In genomic region chr15:32730839-32731238, GRCm38 (mm10) we compare ENCODE assay signal across 7 mouse cellular contexts.
DNase-seq lines count a peak whose midpoint lies in the region; ATAC-seq and TF ChIP-seq lines count a peak whose summit lies in the region.

No protein-coding gene starts in this region.

- H3K27ac ChIP-seq in neural tube, embryonic 15.5 days (replicated peaks): no peak overlapping the region

- WGBS in neural tube, embryonic 15.5 days: 28% methylated on average over 3 of the region's 3 CpGs

- H3K4me3 ChIP-seq in C2C12 (ENCODE audit: insufficient read depth, poor library complexity, severe bottlenecking): no peak overlapping the region
- H3K4me3 ChIP-seq in neural tube, embryonic 15.5 days (replicated peaks): no peak overlapping the region

- H3K9me3 ChIP-seq in neural tube, embryonic 15.5 days (replicated peaks): no peaks in the 10 kb centered on the region

- no peak overlapping the region for H3ac ChIP-seq in C2C12 (ENCODE audit: control insufficient read depth, insufficient read length, low read depth)

- H3K9ac ChIP-seq in neural tube, embryonic 15.5 days (replicated peaks): no peak overlapping the region

- ATAC-seq in neural tube, embryonic 15.5 days (ENCODE audit: low FRiP score): peak; percentile 76

- no peaks in the 10 kb centered on the region for H3K79me3 ChIP-seq in C2C12 (ENCODE audit: low read depth)

- H3K4me2 ChIP-seq in neural tube, embryonic 15.5 days: no peak overlapping the region

- no peaks in the 10 kb centered on the region for H3K79me2 ChIP-seq in C2C12 (ENCODE audit: control insufficient read depth, insufficient read depth)

- H3K27me3 ChIP-seq in C2C12 (ENCODE audit: control insufficient read depth, insufficient read depth, insufficient read length): no peaks in the 10 kb centered on the region
- no peaks in the 10 kb centered on the region for H3K27me3 ChIP-seq in neural tube, embryonic 15.5 days (replicated peaks)

- DNase-seq in ES-CJ7 (ENCODE audit: low read depth, low spot score): peak; percentile 37
- DNase-seq in cerebellum, postnatal 10 days: peak; percentile 67
- DNase-seq in frontal cortex, postnatal 25 days (ENCODE audit: low spot score in 2 of 2): peak; percentile 10 to 25
- peak; percentile 19 to 20 for DNase-seq in layer of hippocampus, postnatal 36 days
- DNase-seq in spleen, postnatal 14 days (ENCODE audit: low spot score in 2 of 2): no peak

- H3K4me1 ChIP-seq in neural tube, embryonic 15.5 days: no peaks in the 10 kb centered on the region

- no peaks in the 10 kb centered on the region for H3K36me3 ChIP-seq in C2C12 (ENCODE audit: control insufficient read depth, insufficient read depth)
- no peaks in the 10 kb centered on the region for H3K36me3 ChIP-seq in neural tube, embryonic 15.5 days

- TF ChIP-seq CTCF in C2C12 (IDR thresholded peaks at IDR 0.05; ENCODE audit: control insufficient read depth, insufficient read depth, insufficient read length): peak; percentile 67

TF ChIP-seq in C2C12, 6 proteins besides CTCF, POLR2A, EP300 and RAD21:
- TF ChIP-seq MYOD1 (IDR thresholded peaks at IDR 0.05; ENCODE audit: control insufficient read depth, insufficient read length, low read depth) (no peak), MAX (IDR thresholded peaks at IDR 0.05) (peak; percentile 47)

Comparison
In these comparisons a context has a peak if more than half of its experiments do, and no peak if none do; other contexts are left out.
1. DNase-seq: peak in ES-CJ7 (single experiment), cerebellum, postnatal 10 days (2 of 2), frontal cortex, postnatal 25 days (2 of 2) and layer of hippocampus, postnatal 36 days (2 of 2); none in spleen, postnatal 14 days (0 of 2).